Mouse (Mus musculus) lung, postnatal 0 days (tissue): ENCODE results near the gene Nudt11. TPM values are rescaled to one million over a fixed set of nuclear protein-coding genes. Genes with fewer than 3 reads are reported as not detected.

Source experiments
- ATAC-seq: fragments of 200-750 bp; cut with Nextera tagmentation; 2 replicates; pipeline ENCODE4 v1.8.0; 2017; ENCODE audit warnings: moderate library complexity
- DNase-seq: peaks from one replicate; pipeline ENCODE4 v3.0.0-alpha.2; 2016; ENCODE audit warnings: low spot score
- H3K27ac ChIP-seq: fragments of 300-500 bp; sonication (generic); 2 replicates; pipeline ENCODE4 v1.5.1; 2014; ENCODE audit warnings: antibody characterized with exemption, mild to moderate bottlenecking, low read length, mixed read lengths
- H3K27me3 ChIP-seq: fragments of 300-500 bp; sonication (generic); replicated peaks from 2 replicates; pipeline ENCODE4 v1.6.1; 2014; ENCODE audit warnings: low read length, mixed read lengths; ENCODE audit not compliant: insufficient read depth
- H3K36me3 ChIP-seq: fragments of 300-500 bp; sonication (generic); 2 replicates; pipeline ENCODE4 v1.6.1; 2014; ENCODE audit warnings: low read length, mixed read lengths; ENCODE audit not compliant: insufficient read depth
- H3K4me1 ChIP-seq: fragments of 300-500 bp; sonication (generic); 2 replicates; pipeline ENCODE4 v1.6.1; 2014; ENCODE audit warnings: antibody characterized with exemption, low read depth, low read length, mixed read lengths; ENCODE audit not compliant: insufficient read depth
- H3K4me2 ChIP-seq: fragments of 300-500 bp; sonication (generic); replicated peaks from 2 replicates; pipeline ENCODE4 v1.6.1; 2014; ENCODE audit warnings: low read depth, mild to moderate bottlenecking, low read length, moderate library complexity, mixed read lengths
- H3K4me3 ChIP-seq: fragments of 300-500 bp; sonication (generic); 2 replicates; pipeline ENCODE4 v1.5.1; 2014; ENCODE audit warnings: low read depth, low read length
- H3K9ac ChIP-seq: fragments of 300-500 bp; sonication (generic); replicated peaks from 2 replicates; pipeline ENCODE4 v1.6.1; 2014; ENCODE audit warnings: low read depth, mild to moderate bottlenecking
- H3K9me3 ChIP-seq: fragments of 300-500 bp; sonication (generic); 2 replicates; pipeline ENCODE4 v1.6.1; 2016; ENCODE audit warnings: low read length, mixed read lengths
- CTCF ChIP-seq: IDR thresholded peaks from 2 replicates; pipeline ENCODE4 v1.5.1; 2016; ENCODE audit warnings: antibody characterized with exemption, mild to moderate bottlenecking
- EP300 ChIP-seq: IDR thresholded peaks from 2 replicates; pipeline ENCODE4 v1.6.1; 2016; ENCODE audit warnings: antibody characterized with exemption, mild to moderate bottlenecking, control low read depth
- WGBS: fragments of 180-500 bp; shearing (Covaris S2); extraction: QIAGEN DNeasy Blood & Tissue Kit; methylation state at CpG from one replicate; pipeline ENCODE4 v1.1.7; 2014; 5-methylcytosine and 5-hydroxymethylcytosine counted together
- microRNA-seq: library from miRNA; unstranded; fragments of <30 nt; microRNA quantifications from one replicate; pipeline ENCODE4, GENCODE M21; 2016
- polyA plus RNA-seq: library from polyadenylated mRNA; unstranded; fragments of >200 nt; fragmentation: Nextera tagmentation; extraction: Ambion mirVana; gene quantifications from 2 replicates; pipeline ENCODE4 v1.2.1, GENCODE M21; 2015

Nudt11 gene
- polyA plus RNA-seq, 1 experiment from 2014 or later, result 2.1 TPM

DNA sequence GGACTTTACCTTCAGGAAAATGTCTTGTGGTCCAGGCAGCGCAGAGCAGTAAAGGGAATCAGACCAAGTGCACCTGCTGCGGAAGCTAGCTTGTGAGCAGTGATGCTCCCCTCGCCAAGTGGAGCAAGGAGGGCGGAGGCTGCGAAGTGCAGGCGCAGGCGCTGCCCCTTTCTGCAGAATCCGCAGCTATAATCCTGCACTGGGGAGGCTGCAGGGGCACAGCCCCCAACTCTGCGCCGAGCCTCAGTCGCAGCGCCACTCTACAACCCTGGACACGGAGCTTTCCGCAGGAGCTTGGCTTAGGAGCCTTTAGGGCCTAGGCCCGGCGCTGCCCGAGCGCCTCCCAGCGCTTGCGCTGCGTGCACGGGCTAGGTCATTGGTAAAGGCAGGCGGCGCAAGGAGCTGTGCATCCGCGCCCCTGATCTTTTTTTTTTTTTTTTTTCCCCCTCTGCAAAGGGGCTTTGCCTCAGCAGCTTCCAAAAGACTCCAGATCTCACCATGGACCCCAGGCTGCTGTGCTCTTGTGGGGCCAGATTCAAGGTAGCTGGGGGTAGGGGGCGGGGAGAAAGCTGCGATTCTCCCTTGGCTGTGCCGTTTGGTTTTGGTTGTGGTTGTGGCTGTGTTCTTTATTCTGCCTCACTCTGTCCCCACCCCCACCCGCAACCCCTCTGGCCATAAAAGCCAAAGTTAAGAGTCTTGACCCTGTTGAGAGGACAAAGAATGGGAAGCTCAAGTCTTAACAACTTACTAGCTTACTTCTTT, 44.9 kb downstream of the Nudt11 start:
- TF ChIP-seq CTCF (peak; percentile 39), EP300 (no peak)
- Histone ChIP-seq H3K9ac (no peak overlapping the region), H3K4me1 (no peaks in the 10 kb centered on the region), H3K9me3 (no peaks in the 10 kb centered on the region), H3K27me3 (no peaks in the 10 kb centered on the region), H3K27ac (no peak overlapping the region), H3K4me2 (peak overlapping the region; percentile 38; the same call in 1 of the 2 replicates), H3K4me3 (no peak overlapping the region), H3K36me3 (no peaks in the 10 kb centered on the region)
- DNase-seq (no peak), ATAC-seq (no peak)
- 10% methylated on average over 22 of the region's 30 CpGs for WGBS

Small RNA genes within 50 kb of the gene (microRNA-seq; reads per million reads assigned to microRNA genes)
- gene Gm27360, result not detected

Other genes starting within 250 kb of the Nudt11 start
- gene AU022751, start 36.0 kb downstream of the Nudt11 start, polyA plus RNA-seq, result not detected in 2 replicates
- 1.6 and 1.7 TPM in 2 replicates for gene Nudt10, start 125.6 kb downstream of the Nudt11 start, polyA plus RNA-seq